Mouse (Mus musculus) T-helper 17 cell (primary cell): ENCODE measurements around the gene Eapp.

Experiments
- in situ Hi-C, 2 experiments: fragments of 300-600 bp; cut with MboI, MseI; formaldehyde crosslinking; loops; 1 replicate in 1 of 2; 2 replicates in 1 of 2; pipeline ENCODE4 v1.15.1; 2025; ENCODE audit warnings: high pct_unique_total_duplicates in 2 of 2

Gene Eapp

GRCm38 (mm10) chr12:54643320-54643892, 52.3 kb downstream of the Eapp start:
- in situ Hi-C loops: loop anchor here in 1 of 2 experiments (5.0 kb wide), 1 partner anchor 41 kb away; no protein-coding TSS in a partner anchor

GRCm38 (mm10) chr12:54641374-54641773, 54.3 kb downstream of the Eapp start:
- in situ Hi-C loops: loop anchor here in 1 of 2 experiments (5.0 kb wide), 1 partner anchor 39 kb away; no protein-coding TSS in a partner anchor

- in situ Hi-C loops: loop anchor here in 1 of 2 experiments (5.0 kb wide), 1 partner anchor 38 kb away; no protein-coding TSS in a partner anchor
Measured at GRCm38 (mm10) chr12:54640259-54640658, 55.4 kb downstream of the Eapp start.

- in situ Hi-C loops: no loop called here
Measured at GRCm38 (mm10) chr12:54637033-54637432, 58.7 kb downstream of the Eapp start.

- in situ Hi-C loops: no loop called here
Measured at GRCm38 (mm10) chr12:54632141-54632540, 63.6 kb downstream of the Eapp start.

DNA sequence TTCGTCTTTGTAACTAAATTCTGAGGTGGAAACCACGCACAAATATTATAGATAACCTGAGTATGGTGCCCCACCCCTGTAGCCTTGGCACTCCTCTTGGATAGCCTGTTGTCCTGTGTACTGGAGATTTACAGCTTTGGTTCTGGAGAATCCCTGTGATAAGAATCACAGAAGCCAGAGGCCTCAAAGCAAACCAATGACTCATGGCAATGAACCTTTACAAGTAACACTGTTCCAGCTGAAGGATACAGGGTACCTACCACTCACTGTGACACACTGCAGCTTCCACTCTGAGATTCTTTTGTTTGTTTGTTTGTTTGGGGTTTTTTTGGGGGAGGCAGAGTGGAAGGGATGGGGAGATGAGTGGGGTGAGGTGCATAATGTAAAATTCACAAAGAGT, 73.8 kb downstream of the Eapp start:
- in situ Hi-C loops: no loop called here
